Mouse (Mus musculus) fibroblast of lung, adult 2 months (primary cell): ENCODE data around the gene Grip1.

Source experiments
- DNase-seq: peaks from one replicate; pipeline ENCODE4 v3.0.0-alpha.2; 2011; ENCODE audit warnings: low read depth

Grip1 gene

DNA sequence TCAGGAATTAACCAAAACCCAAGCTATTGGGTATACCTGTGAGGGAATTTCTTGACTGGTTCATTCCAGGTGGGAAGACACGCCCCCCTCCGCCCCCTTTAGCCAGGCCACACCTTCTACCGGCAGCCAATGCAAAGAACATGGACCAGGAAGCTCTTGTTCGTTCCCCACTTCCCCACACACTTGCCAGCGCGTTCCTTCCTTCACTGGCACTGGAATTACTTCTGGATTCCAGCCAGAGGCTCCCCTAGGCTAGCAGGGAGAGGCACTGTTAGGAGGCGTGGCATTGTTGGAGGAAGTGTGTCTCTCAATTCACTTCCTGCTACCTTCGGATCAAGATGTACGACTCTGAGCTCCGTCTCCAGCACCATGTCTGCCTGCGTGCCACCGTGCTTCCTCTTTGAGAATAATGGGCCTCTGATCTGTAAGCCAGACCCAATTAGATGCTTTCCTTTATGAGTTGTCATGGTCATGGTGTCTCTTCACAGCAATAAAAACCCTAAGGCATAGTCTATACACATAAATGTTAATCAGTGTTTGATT lies 682.5 kb downstream of the Grip1 start:
- no peak for DNase-seq
